Mouse (Mus musculus) liver, postnatal 0 days (tissue): ENCODE measurements at regions not wholly inside any gene's neighbourhood (a gene's known extent, or its start where the extent isn't known, plus 50 kb on each side); places are given as distances from the start of the nearest gene placed in this dataset.

Experiments
- CTCF ChIP-seq: sonication (generic); IDR thresholded peaks from 2 replicates; pipeline ENCODE4 v1.5.1; 2016; ENCODE audit warnings: antibody characterized with exemption, low read depth
- EP300 ChIP-seq: IDR thresholded peaks from 2 replicates; pipeline ENCODE4 v1.6.1; 2016; ENCODE audit warnings: antibody characterized with exemption, low read depth, mild to moderate bottlenecking

DNA sequence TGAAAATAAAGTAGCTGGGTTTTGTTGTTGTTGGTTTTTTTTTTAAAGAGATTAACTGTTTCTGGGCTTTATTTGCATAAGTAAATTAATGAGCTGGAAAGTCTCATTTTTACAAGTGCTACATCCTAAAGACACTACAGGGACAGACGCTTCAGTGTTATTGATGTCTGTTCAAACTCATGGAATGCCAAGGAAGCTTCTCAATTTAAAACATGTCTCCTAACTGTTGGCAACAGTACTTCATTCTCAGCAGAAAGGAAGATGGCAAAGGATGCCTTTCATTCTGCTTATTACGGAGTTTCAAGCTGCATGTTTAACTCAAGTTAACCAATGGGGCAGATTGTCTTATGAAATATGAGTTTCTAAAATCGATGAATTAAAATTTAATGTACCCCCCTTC lies 187.3 kb downstream of the Fam84a start:
- no peak for TF ChIP-seq EP300
- no peak for TF ChIP-seq CTCF
